ENCODE assay signal across 21 mouse cellular contexts in genomic region chrX:160690094-160690493, GRCm38 (mm10). TPM values are rescaled to one million over a fixed set of nuclear protein-coding genes. Genes with fewer than 3 reads are reported as not detected.
"Had no signal": no experiment of that assay in that cellular context is flagged by ENCODE, and none has a peak within 500 bp of the region (broad histone marks: within the 10 kb centered on the region; RNA-seq: fewer than 3 reads in every experiment).

No protein-coding gene starts in this region.

- H3K4me2 ChIP-seq: neural tube, embryonic 13.5 days; neural tube, embryonic 15.5 days; stomach, embryonic 15.5 days had no signal

- H3K9ac ChIP-seq: neural tube, embryonic 13.5 days; neural tube, embryonic 15.5 days; stomach, embryonic 15.5 days had no signal

- H3K27me3 ChIP-seq: stomach, embryonic 15.5 days had no signal

- H3K4me1 ChIP-seq: neural tube, embryonic 13.5 days; neural tube, embryonic 15.5 days; stomach, embryonic 15.5 days had no signal

- H3K27ac ChIP-seq: neural tube, embryonic 13.5 days; neural tube, embryonic 15.5 days; stomach, embryonic 15.5 days; stomach, postnatal 0 days had no signal

- H3K4me3 ChIP-seq: neural tube, embryonic 13.5 days; neural tube, embryonic 15.5 days; stomach, embryonic 15.5 days had no signal

- DNase-seq: retina, postnatal 1 day; right cerebral cortex, adult 18-20 months; right cerebral cortex, postnatal 14 days; right cerebral cortex, postnatal 25 days; right cerebral cortex, postnatal 4 days; spleen, adult 18-20 months; thymus, adult 18-20 months; thymus, adult 2 months; thymus, postnatal 14 days; thymus, postnatal 25 days; thymus, postnatal 36 days; thymus, postnatal 4 days had no signal

- H3K36me3 ChIP-seq: neural tube, embryonic 13.5 days; neural tube, embryonic 15.5 days; stomach, embryonic 15.5 days had no signal

- H3K9me3 ChIP-seq: neural tube, embryonic 13.5 days; neural tube, embryonic 15.5 days; stomach, embryonic 15.5 days had no signal

RNA-seq across cellular contexts. Expression of gene Ppef1, which starts 45.5 kb away (rescaled TPM):
- total RNA-seq: neutrophil, adult 5-6 weeks had no signal
- polyA plus RNA-seq: small intestine, adult 2 months; spleen, adult 2 months; stomach, embryonic 14.5 days; thymus, adult 2 months; urinary bladder, adult 2 months had no signal
